Mouse (Mus musculus) MEL (cell line): ENCODE results near the gene Ephb2. TPM values are rescaled to one million over a fixed set of nuclear protein-coding genes. Genes with fewer than 3 reads are reported as not detected.
A peak's percentile ranks its signal among the peaks of the same experiment; 100 is the strongest.

ENCODE experiments used
- DNase-seq: peaks from one replicate; pipeline ENCODE4 v3.0.0; 2011; ENCODE audit warnings: low read depth, low spot score
- H3K27ac ChIP-seq: 2 replicates; pipeline ENCODE4 v1.5.1; 2012; ENCODE audit warnings: low read depth, mild to moderate bottlenecking, control low read depth, low read length, moderate library complexity; ENCODE audit not compliant: control insufficient read depth
- H3K27me3 ChIP-seq, 2 experiments: fragments of 150-350 bp in 1 of 2; sonication (generic) in 1 of 2; 2 replicates each; pipeline ENCODE4 v1.6.1; 2012; ENCODE audit warnings: low read length in 2 of 2, mild to moderate bottlenecking in 2 of 2, improper control_type of control experiment in 1 of 2, moderate library complexity in 1 of 2; ENCODE audit not compliant: insufficient read depth in 2 of 2, control insufficient read depth in 1 of 2
- H3K36me3 ChIP-seq, 2 experiments: 2 replicates each; pipeline ENCODE4 v1.6.1; 2012 to 2014; ENCODE audit warnings: low read length in 2 of 2, improper control_type of control experiment in 1 of 2, inconsistent platforms in 1 of 2, mild to moderate bottlenecking in 1 of 2; ENCODE audit not compliant: insufficient read depth in 2 of 2, control insufficient read depth in 1 of 2
- H3K4me1 ChIP-seq, 2 experiments: fragments of 150-350 bp in 1 of 2; sonication (generic) in 1 of 2; 2 replicates each; pipeline ENCODE4 v1.6.1; 2012; ENCODE audit warnings: low read length in 2 of 2, improper control_type of control experiment in 1 of 2, mild to moderate bottlenecking in 1 of 2; ENCODE audit not compliant: insufficient read depth in 2 of 2, control insufficient read depth in 1 of 2
- H3K4me3 ChIP-seq, 2 experiments: fragments of 150-350 bp in 1 of 2; sonication (generic) in 1 of 2; 2 replicates each; pipeline ENCODE4 v1.5.1; 2012; ENCODE audit warnings: low read depth in 2 of 2, low read length in 2 of 2, mild to moderate bottlenecking in 2 of 2, moderate library complexity in 2 of 2, control low read depth in 1 of 2, improper control_type of control experiment in 1 of 2; ENCODE audit not compliant: control insufficient read depth in 1 of 2, insufficient read depth in 1 of 2
- H3K79me2 ChIP-seq: 2 replicates; pipeline ENCODE4 v1.6.1; 2012; ENCODE audit warnings: mild to moderate bottlenecking, low read length, moderate library complexity; ENCODE audit not compliant: control insufficient read depth, poor library complexity, insufficient read depth
- H3K9ac ChIP-seq: 2 replicates; pipeline ENCODE4 v1.6.1; 2012; ENCODE audit warnings: low read depth, mild to moderate bottlenecking, control low read depth, low read length, moderate library complexity; ENCODE audit not compliant: control insufficient read depth, poor library complexity, severe bottlenecking
- H3K9me3 ChIP-seq: fragments of 150-350 bp; sonication (generic); replicated peaks from 2 replicates; pipeline ENCODE4 v1.6.1; 2012; ENCODE audit warnings: mild to moderate bottlenecking, low read length, improper control_type of control experiment, moderate library complexity; ENCODE audit not compliant: insufficient read depth
- CTCF ChIP-seq, 3 experiments: IDR thresholded peaks in 2 of 3; conservative IDR thresholded peaks in 1 of 3; 2 replicates each; pipeline ENCODE4 v1.5.1; 2011 to 2012; ENCODE audit warnings: low read length in 3 of 3, low read depth in 2 of 3, mild to moderate bottlenecking in 2 of 3, improper control_type of control experiment in 1 of 3, inconsistent platforms in 1 of 3, mixed read lengths in 1 of 3, moderate library complexity in 1 of 3; ENCODE audit not compliant: control insufficient read depth in 1 of 3, insufficient read depth in 1 of 3, poor library complexity in 1 of 3, severe bottlenecking in 1 of 3
- E2F4 ChIP-seq: IDR thresholded peaks from 2 replicates; pipeline ENCODE4 v1.6.1; 2011; ENCODE audit warnings: low read depth, low read length, improper control_type of control experiment, borderline replicate concordance
- EP300 ChIP-seq, 2 experiments: IDR thresholded peaks; 2 replicates each; pipeline ENCODE4 v1.6.1; 2011; ENCODE audit warnings: improper control_type of control experiment in 2 of 2, low read length in 2 of 2, low read depth in 1 of 2, mild to moderate bottlenecking in 1 of 2
- GATA1 ChIP-seq: IDR thresholded peaks from 2 replicates; pipeline ENCODE4 v1.6.1; 2011; ENCODE audit warnings: low read depth, low read length, improper control_type of control experiment
- HCFC1 ChIP-seq: IDR thresholded peaks from 2 replicates; pipeline ENCODE4 v1.6.1; 2012; ENCODE audit warnings: low read depth, mild to moderate bottlenecking, inconsistent platforms, low read length, improper control_type of control experiment, moderate library complexity
- KAT2A ChIP-seq: conservative IDR thresholded peaks from 2 replicates; pipeline ENCODE4 v1.6.1; 2012; ENCODE audit warnings: low read depth, low read length, improper control_type of control experiment, inconsistent platforms
- MYB ChIP-seq: IDR thresholded peaks from 2 replicates; pipeline ENCODE4 v1.6.1; 2011; ENCODE audit warnings: mild to moderate bottlenecking, low read depth, low read length, improper control_type of control experiment
- NELFE ChIP-seq: IDR thresholded peaks from 2 replicates; pipeline ENCODE4 v1.6.1; 2011; ENCODE audit warnings: low read depth, low read length, improper control_type of control experiment
- POLR2A ChIP-seq, 2 experiments: IDR thresholded peaks; 2 replicates each; pipeline ENCODE4 v1.6.1; 2011 to 2012; ENCODE audit warnings: low read length in 2 of 2, mild to moderate bottlenecking in 2 of 2, control low read depth in 1 of 2, improper control_type of control experiment in 1 of 2, low read depth in 1 of 2, moderate library complexity in 1 of 2; ENCODE audit not compliant: control insufficient read depth in 1 of 2, insufficient read depth in 1 of 2, poor library complexity in 1 of 2
- RCOR1 ChIP-seq: IDR thresholded peaks from 2 replicates; pipeline ENCODE4 v1.6.1; 2012; ENCODE audit warnings: low read depth, mild to moderate bottlenecking, inconsistent platforms, low read length, improper control_type of control experiment
- TAL1 ChIP-seq: IDR thresholded peaks from 2 replicates; pipeline ENCODE4 v1.6.1; 2012; ENCODE audit warnings: mild to moderate bottlenecking, inconsistent platforms, low read length, moderate library complexity, mixed read lengths
- UBTF ChIP-seq: IDR thresholded peaks from 2 replicates; pipeline ENCODE4 v1.6.1; 2012; ENCODE audit warnings: low read depth, mild to moderate bottlenecking, inconsistent platforms, low read length, improper control_type of control experiment, moderate library complexity, borderline replicate concordance; ENCODE audit not compliant: insufficient read depth
- USF1 ChIP-seq: IDR thresholded peaks from 2 replicates; pipeline ENCODE4 v1.6.1; 2014; ENCODE audit warnings: low read depth, mild to moderate bottlenecking, inconsistent platforms, low read length, improper control_type of control experiment, moderate library complexity
- USF2 ChIP-seq, 2 experiments: IDR thresholded peaks; 2 replicates each; pipeline ENCODE4 v1.6.1; 2011 to 2012; ENCODE audit warnings: improper control_type of control experiment in 2 of 2, low read length in 2 of 2, borderline replicate concordance in 1 of 2, inconsistent platforms in 1 of 2, low read depth in 1 of 2, mild to moderate bottlenecking in 1 of 2; ENCODE audit not compliant: insufficient read depth in 1 of 2
- ZKSCAN1 ChIP-seq: IDR thresholded peaks from 2 replicates; pipeline ENCODE4 v1.6.1; 2012; ENCODE audit warnings: low read depth, mild to moderate bottlenecking, inconsistent platforms, low read length, improper control_type of control experiment, moderate library complexity
- polyA plus RNA-seq, 2 experiments: library from polyadenylated mRNA; stranded (reverse) in 1 of 2; unstranded in 1 of 2; fragments of >175 nt in 1 of 2; fragments of >200 nt in 1 of 2; gene quantifications; 2 replicates each; pipeline versions ENCODE4 v1.2.1 to v1.2.4; 2012; ENCODE audit warnings: low replicate concordance in 2 of 2, low read depth in 1 of 2; ENCODE audit not compliant: insufficient read length in 2 of 2, insufficient read depth in 1 of 2, missing spikeins in 1 of 2
- total RNA-seq: library from RNA; depleted of rRNA; stranded (reverse); fragments of 300-350 nt; gene quantifications from 2 replicates; pipeline ENCODE4 v1.2.3, GENCODE M21; 2012

Gene Ephb2
- total and polyA plus RNA-seq, 3 experiments = 1.9 to 4.1 TPM; not detected in 1

DNA sequence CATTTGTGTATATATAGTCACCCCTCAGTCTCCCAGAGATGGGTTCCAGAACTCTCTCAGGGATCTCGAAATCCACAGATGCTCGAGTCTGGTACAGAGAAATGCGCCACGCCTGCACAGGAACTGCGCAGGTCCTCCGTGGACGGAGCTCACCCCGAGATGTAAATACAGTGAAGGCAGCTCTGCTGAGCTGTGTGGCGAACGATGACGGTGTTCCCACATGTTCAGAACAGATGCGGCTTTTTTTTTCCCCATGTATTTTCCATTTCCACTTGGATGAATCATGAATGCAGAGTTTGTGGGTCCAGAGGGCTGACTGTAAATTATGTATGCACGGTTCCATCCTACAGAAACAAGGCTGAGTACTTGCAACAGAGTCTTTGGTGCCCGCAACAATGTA, 39.2 kb upstream of the Ephb2 start:
- no peak for DNase-seq
- Histone ChIP-seq H3K9me3 (no peaks in the 10 kb centered on the region), H3K27ac (no peak overlapping the region), H3K36me3 (no peaks in the 10 kb centered on the region), H3K27me3 (no peaks in the 10 kb centered on the region; a peak in 1 of 4 replicates), H3K79me2 (no peaks in the 10 kb centered on the region), H3K9ac (no peak overlapping the region), H3K4me3 (no peak overlapping the region), H3K4me1 (no peaks in the 10 kb centered on the region)
- TF ChIP-seq E2F4 = no peak
- TF ChIP-seq ZKSCAN1 = no peak
- TF ChIP-seq HCFC1 = no peak
- no peak for TF ChIP-seq NELFE
- TF ChIP-seq POLR2A (IDR thresholded peaks at IDR 0.05; ENCODE audit: control insufficient read depth in 1 of 2, insufficient read depth in 1 of 2, low read depth in 1 of 2, low read length in 2 of 2, poor library complexity in 1 of 2) = no peak
- TF ChIP-seq EP300 (IDR thresholded peaks at IDR 0.05; ENCODE audit: low read depth in 1 of 2, low read length in 2 of 2) = no peak
- no peak for TF ChIP-seq RCOR1
- TF ChIP-seq UBTF = no peak
- no peak for TF ChIP-seq TAL1
- no peak for TF ChIP-seq MYB
- TF ChIP-seq USF2 (IDR thresholded peaks at IDR 0.05; ENCODE audit: borderline replicate concordance in 1 of 2, insufficient read depth in 1 of 2, low read depth in 1 of 2, low read length in 2 of 2) = no peak
- TF ChIP-seq USF1 = no peak
- no peak for TF ChIP-seq KAT2A
- no peak for TF ChIP-seq CTCF (IDR thresholded peaks at IDR 0.05 in 2 of 3, conservative IDR thresholded peaks at IDR 0.05 in 1 of 3; ENCODE audit: control insufficient read depth in 1 of 3, insufficient read depth in 1 of 3, low read depth in 2 of 3, low read length in 3 of 3, poor library complexity in 1 of 3, severe bottlenecking in 1 of 3)

DNA sequence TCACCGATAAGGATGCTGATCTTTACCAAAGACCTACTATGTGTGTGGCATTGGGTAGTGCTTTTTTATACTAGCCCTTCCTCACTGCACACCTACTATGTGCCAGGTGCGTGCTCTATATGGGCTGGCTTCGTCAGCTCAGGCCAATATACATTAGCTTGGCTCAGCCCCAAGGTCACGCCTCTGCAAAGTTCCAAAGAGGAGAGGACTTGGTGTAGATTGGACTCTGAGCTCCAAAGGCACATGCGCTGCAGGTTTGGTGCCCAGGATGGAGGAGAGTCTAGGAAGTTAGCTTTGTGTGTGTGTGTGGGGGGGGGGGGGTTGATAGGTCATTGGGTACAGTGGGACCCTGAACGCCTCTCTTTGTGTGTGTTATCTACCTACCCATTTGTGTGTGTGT, 32.6 kb upstream of the Ephb2 start:
- no peak for DNase-seq
- no peaks in the 10 kb centered on the region for H3K4me1 ChIP-seq
- no peak overlapping the region for H3K27ac ChIP-seq
- no peak for TF ChIP-seq GATA1
- TF ChIP-seq ZKSCAN1 = 0 out of 2 replicates have a peak, but pooled peaks have one; percentile 18
- H3K9ac ChIP-seq = no peak overlapping the region
- H3K36me3 ChIP-seq = no peaks in the 10 kb centered on the region
- no peak overlapping the region for H3K4me3 ChIP-seq
- H3K27me3 ChIP-seq = no peaks in the 10 kb centered on the region; a peak in 1 of 4 replicates
- H3K9me3 ChIP-seq = no peaks in the 10 kb centered on the region
- H3K79me2 ChIP-seq = no peaks in the 10 kb centered on the region
